Mouse (Mus musculus) midbrain, embryonic 16.5 days (tissue): ENCODE results near the gene Lrp6. TPM values are rescaled to one million over a fixed set of nuclear protein-coding genes. Genes with fewer than 3 reads are reported as not detected.

Experiments used
- ATAC-seq: fragments of 200-750 bp; cut with Nextera tagmentation; 2 replicates; pipeline ENCODE4 v1.8.0; 2017; ENCODE audit warnings: moderate TSS enrichment
- H3K27ac ChIP-seq: fragments of 300-500 bp; sonication (generic); 2 replicates; pipeline ENCODE4 v1.5.1; 2014; ENCODE audit warnings: mild to moderate bottlenecking, low read length, mixed read lengths
- H3K27me3 ChIP-seq: fragments of 300-500 bp; sonication (generic); 2 replicates; pipeline ENCODE4 v1.6.1; 2014; ENCODE audit warnings: low read depth, low read length, mixed read lengths; ENCODE audit not compliant: control insufficient read depth, insufficient read depth
- H3K36me3 ChIP-seq: fragments of 300-500 bp; sonication (generic); 2 replicates; pipeline ENCODE4 v1.6.1; 2014; ENCODE audit warnings: mild to moderate bottlenecking, low read length, moderate library complexity, mixed read lengths; ENCODE audit not compliant: control insufficient read depth, insufficient read depth
- H3K4me1 ChIP-seq: fragments of 300-500 bp; sonication (generic); 2 replicates; pipeline ENCODE4 v1.6.1; 2014; ENCODE audit warnings: mild to moderate bottlenecking, low read length, mixed read lengths; ENCODE audit not compliant: control insufficient read depth, insufficient read depth
- H3K4me2 ChIP-seq: fragments of 300-500 bp; sonication (generic); 2 replicates; pipeline ENCODE4 v1.6.1; 2014; ENCODE audit warnings: mild to moderate bottlenecking, low read length, mixed read lengths
- H3K4me3 ChIP-seq: fragments of 300-500 bp; sonication (generic); 2 replicates; pipeline ENCODE4 v1.5.1; 2014; ENCODE audit warnings: low read depth, mild to moderate bottlenecking, low read length, moderate library complexity, mixed read lengths
- H3K9ac ChIP-seq: fragments of 300-500 bp; sonication (generic); 2 replicates; pipeline ENCODE4 v1.6.1; 2014; ENCODE audit warnings: low read depth, low read length, mixed read lengths
- H3K9me3 ChIP-seq: fragments of 300-500 bp; sonication (generic); replicated peaks from 2 replicates; pipeline ENCODE4 v1.6.1; 2014; ENCODE audit warnings: mild to moderate bottlenecking, low read length, mixed read lengths; ENCODE audit not compliant: control insufficient read depth, poor library complexity, severe bottlenecking
- WGBS: fragments of 180-500 bp; shearing (Covaris S2); extraction: QIAGEN DNeasy Blood & Tissue Kit; methylation state at CpG from one replicate; pipeline ENCODE4 v1.1.7; 2014; 5-methylcytosine and 5-hydroxymethylcytosine counted together
- polyA plus RNA-seq: library from polyadenylated mRNA; unstranded; fragments of >200 nt; fragmentation: Nextera tagmentation; extraction: Ambion mirVana; gene quantifications from 2 replicates; pipeline ENCODE4 v1.2.1, GENCODE M21; 2015

Lrp6 gene
- polyA plus RNA-seq, 1 experiment from 2014 or later = 14.4 TPM

DNA sequence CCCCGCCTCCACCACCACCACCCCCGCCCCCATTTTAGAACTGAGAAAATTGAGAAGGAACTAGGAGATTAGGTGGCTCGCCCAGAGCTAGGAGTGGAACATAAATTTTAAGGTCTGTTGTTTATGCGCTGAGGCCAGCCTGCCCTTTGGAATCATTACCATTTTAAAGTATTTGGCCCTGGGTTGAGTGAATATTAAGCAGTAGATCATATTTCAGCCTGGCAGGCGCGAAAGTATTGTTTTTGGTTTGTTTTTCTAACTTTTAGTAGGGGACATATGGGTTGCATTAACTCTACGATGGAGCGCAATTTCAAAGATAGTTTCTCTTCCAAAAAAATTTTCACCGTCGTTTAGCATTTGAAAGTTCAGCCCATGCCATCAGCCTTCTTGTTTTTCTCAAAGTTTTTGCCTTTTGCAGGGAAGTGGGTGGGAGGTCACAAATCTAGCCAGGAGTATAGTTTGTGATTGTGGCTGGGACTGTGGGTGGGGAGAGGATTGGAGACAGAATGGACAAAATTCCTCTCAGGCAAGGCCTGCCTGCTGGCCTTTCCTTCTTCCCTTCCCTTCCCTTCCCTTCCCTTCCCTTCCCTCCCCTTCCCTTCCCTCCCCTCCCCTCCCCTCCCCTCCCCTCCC is 35.7 kb upstream of the Lrp6 start:
- Histone ChIP-seq H3K27me3 (no peaks in the 10 kb centered on the region), H3K36me3 (no peaks in the 10 kb centered on the region), H3K27ac (no peak overlapping the region), H3K4me2 (no peak overlapping the region), H3K9me3 (no peaks in the 10 kb centered on the region), H3K9ac (no peak overlapping the region), H3K4me1 (0 out of 2 replicates have a peak, but pooled peaks cover 3% of the 10 kb centered on the region), H3K4me3 (no peak overlapping the region)
- WGBS = 61% methylated on average over 10 of the region's 10 CpGs
- no peak for ATAC-seq

- Histone ChIP-seq H3K4me3 (no peak overlapping the region), H3K36me3 (no peaks in the 10 kb centered on the region), H3K27ac (no peak overlapping the region), H3K27me3 (no peaks in the 10 kb centered on the region), H3K9me3 (no peaks in the 10 kb centered on the region), H3K4me2 (no peak overlapping the region), H3K4me1 (no peaks in the 10 kb centered on the region), H3K9ac (no peak overlapping the region)
- ATAC-seq = no peak
- 58% methylated on average over 3 of the region's 3 CpGs for WGBS
Measured at GRCm38 (mm10) chr6:134601766-134602165, 35.0 kb upstream of the Lrp6 start.

- Histone ChIP-seq H3K9me3 (no peaks in the 10 kb centered on the region), H3K4me1 (no peaks in the 10 kb centered on the region), H3K36me3 (no peaks in the 10 kb centered on the region), H3K27me3 (no peaks in the 10 kb centered on the region), H3K4me3 (no peak overlapping the region), H3K4me2 (no peak overlapping the region), H3K9ac (no peak overlapping the region), H3K27ac (no peak overlapping the region)
- 62% methylated on average over 7 of the region's 7 CpGs for WGBS
- ATAC-seq = no peak
Measured at GRCm38 (mm10) chr6:134601130-134601529, 34.4 kb upstream of the Lrp6 start.

DNA sequence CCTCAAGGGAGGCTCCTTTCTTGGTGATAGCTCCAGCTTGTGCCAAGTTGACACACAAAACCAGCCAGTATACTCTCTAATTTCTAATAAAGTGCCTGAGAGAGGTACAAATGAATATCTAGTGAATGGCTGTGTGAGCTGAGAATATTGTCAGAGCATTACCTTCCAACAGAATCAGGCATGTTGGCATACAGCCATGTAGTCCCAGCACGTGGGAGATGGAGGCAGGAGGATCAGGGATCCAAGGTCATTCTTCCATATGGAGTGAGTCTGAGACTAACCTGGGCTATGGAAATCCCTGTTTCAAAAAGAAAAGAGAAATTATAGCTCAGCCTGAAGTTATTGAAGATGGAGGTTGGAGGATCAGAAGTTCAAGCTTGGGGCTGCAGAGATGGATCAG is 32.5 kb upstream of the Lrp6 start:
- H3K27me3 ChIP-seq = no peaks in the 10 kb centered on the region
- 63% methylated on average over 1 of the region's 1 CpGs for whole genome bisulfite sequencing
- ATAC-seq = no peak
- no peak overlapping the region for H3K4me2 ChIP-seq
- H3K4me3 ChIP-seq = no peak overlapping the region
- no peaks in the 10 kb centered on the region for H3K9me3 ChIP-seq
- H3K36me3 ChIP-seq = no peaks in the 10 kb centered on the region
- no peak overlapping the region for H3K27ac ChIP-seq
- no peak overlapping the region for H3K9ac ChIP-seq
- H3K4me1 ChIP-seq = no peaks in the 10 kb centered on the region

DNA sequence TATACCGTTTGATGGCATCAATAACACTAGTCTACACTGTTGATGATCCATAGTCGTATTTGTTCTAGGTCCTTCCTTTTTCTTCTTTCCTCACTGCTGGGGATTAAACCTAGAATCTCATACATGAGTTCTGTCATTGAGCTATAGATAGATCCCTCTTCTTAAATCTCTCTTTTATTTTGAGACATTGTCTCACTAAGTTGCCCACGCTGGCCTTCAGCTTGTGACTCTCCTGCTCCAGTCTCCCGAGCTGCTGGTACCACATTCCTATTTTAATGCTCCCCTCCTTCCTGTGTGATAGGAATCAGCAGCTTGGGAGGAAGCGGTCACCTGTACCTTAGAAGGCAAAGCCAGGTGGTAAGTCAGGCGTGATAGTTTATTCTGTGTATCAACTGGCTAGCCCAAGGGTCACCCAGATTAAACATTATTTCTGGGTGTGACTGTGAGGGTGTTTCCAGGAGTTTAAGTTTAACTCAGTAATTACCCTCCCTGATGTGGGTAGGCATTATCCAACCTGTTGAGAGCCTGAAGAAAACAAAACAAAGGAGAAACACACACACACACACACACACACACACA is 31.0 kb upstream of the Lrp6 start:
- no peaks in the 10 kb centered on the region for H3K27me3 ChIP-seq
- H3K36me3 ChIP-seq = no peaks in the 10 kb centered on the region
- ATAC-seq = no peak
- no peak overlapping the region for H3K27ac ChIP-seq
- 91% methylated on average over 6 of the region's 6 CpGs for WGBS
- H3K4me2 ChIP-seq = no peak overlapping the region
- no peak overlapping the region for H3K9ac ChIP-seq
- H3K4me1 ChIP-seq = no peaks in the 10 kb centered on the region
- no peak overlapping the region for H3K4me3 ChIP-seq
- H3K9me3 ChIP-seq = no peaks in the 10 kb centered on the region

GRCm38 (mm10) chr6:134594569-134595442 is 28.0 kb upstream of the Lrp6 start:
- Histone ChIP-seq H3K27me3 (no peaks in the 10 kb centered on the region), H3K4me2 (no peak overlapping the region), H3K9me3 (no peaks in the 10 kb centered on the region), H3K27ac (no peak overlapping the region), H3K4me1 (no peaks in the 10 kb centered on the region), H3K36me3 (no peaks in the 10 kb centered on the region), H3K4me3 (no peak overlapping the region), H3K9ac (no peak overlapping the region)
- no peak for ATAC-seq
- WGBS = 90% methylated on average over 20 of the region's 21 CpGs

DNA sequence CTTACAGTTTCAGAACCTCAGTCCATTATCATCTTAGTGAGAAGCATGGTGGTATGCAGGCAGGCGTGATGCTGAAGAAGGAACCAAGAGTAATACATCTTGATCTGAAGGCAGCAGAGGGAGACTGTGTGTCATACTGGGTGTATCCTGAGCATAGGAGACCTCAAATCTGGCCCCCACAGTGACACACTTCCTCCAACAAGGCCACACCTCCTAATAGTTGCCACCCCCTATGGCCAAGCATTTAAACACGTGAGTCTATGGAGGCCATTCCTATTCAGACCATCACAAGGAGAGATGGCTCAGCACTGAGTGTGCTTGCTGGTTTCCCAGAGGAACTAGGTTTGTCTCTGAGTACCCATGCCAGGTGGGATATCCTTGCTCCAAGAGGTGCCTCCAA is 24.8 kb upstream of the Lrp6 start:
- no peak for ATAC-seq
- Histone ChIP-seq H3K4me1 (no peaks in the 10 kb centered on the region), H3K9ac (no peak overlapping the region), H3K27me3 (no peaks in the 10 kb centered on the region), H3K27ac (no peak overlapping the region), H3K4me2 (no peak overlapping the region), H3K9me3 (no peaks in the 10 kb centered on the region), H3K36me3 (no peaks in the 10 kb centered on the region), H3K4me3 (no peak overlapping the region)
- WGBS = 83% methylated on average over 2 of the region's 2 CpGs

GRCm38 (mm10) chr6:134586241-134586640 is 19.5 kb upstream of the Lrp6 start:
- no peak for ATAC-seq
- Histone ChIP-seq H3K27me3 (no peaks in the 10 kb centered on the region), H3K4me3 (no peak overlapping the region), H3K4me2 (no peak overlapping the region), H3K27ac (no peak overlapping the region), H3K9me3 (no peaks in the 10 kb centered on the region), H3K4me1 (no peaks in the 10 kb centered on the region), H3K36me3 (no peaks in the 10 kb centered on the region), H3K9ac (no peak overlapping the region)
- 77% methylated on average over 5 of the region's 5 CpGs for WGBS

DNA sequence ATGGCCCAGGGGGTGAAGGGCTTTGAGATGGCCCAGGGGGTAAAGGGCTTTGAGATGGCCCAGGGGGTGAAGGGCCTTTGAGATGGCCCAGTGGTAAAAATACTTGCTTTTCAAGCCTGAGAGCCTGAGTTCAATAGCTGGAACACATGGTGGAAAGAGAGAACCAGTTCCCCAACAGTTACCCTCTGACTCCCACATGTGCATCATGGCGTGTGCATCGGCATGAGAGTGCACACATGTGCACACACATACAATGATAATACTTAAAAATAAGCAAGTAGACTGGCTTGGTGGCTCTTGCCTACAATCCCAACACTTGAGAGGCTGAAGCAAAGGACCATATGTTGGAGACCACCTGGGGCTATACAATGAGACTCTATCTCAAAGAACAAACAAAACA is 17.9 kb upstream of the Lrp6 start:
- Histone ChIP-seq H3K36me3 (no peaks in the 10 kb centered on the region), H3K9ac (no peak overlapping the region), H3K4me1 (no peaks in the 10 kb centered on the region), H3K9me3 (no peaks in the 10 kb centered on the region; the same call in 1 of the 2 replicates), H3K4me3 (no peak overlapping the region), H3K27me3 (no peaks in the 10 kb centered on the region), H3K27ac (no peak overlapping the region), H3K4me2 (no peak overlapping the region)
- no peak for ATAC-seq
- 95% methylated on average over 2 of the region's 2 CpGs for WGBS
